Mouse (Mus musculus) spleen, adult 2 months (tissue): ENCODE data around the gene Gpr176. TPM values are rescaled to one million over a fixed set of nuclear protein-coding genes. Genes with fewer than 3 reads are reported as not detected.

ENCODE experiments used
- DNase-seq, 2 experiments: peaks; one replicate each; pipeline versions ENCODE4 v3.0.0 to v3.0.0-alpha.2; 2012 to 2021; ENCODE audit warnings: low spot score in 2 of 2, low read depth in 1 of 2
- H3K27ac ChIP-seq: fragments of 200-500 bp; 2 replicates; pipeline ENCODE4 v1.5.1; 2012; ENCODE audit warnings: low read length, inconsistent platforms; ENCODE audit not compliant: insufficient read depth
- H3K27me3 ChIP-seq: fragments of 200-500 bp; 2 replicates; pipeline ENCODE4 v1.6.1; 2012; ENCODE audit warnings: mild to moderate bottlenecking, moderate library complexity, low read length, inconsistent platforms; ENCODE audit not compliant: control insufficient read depth, insufficient read depth
- H3K36me3 ChIP-seq: fragments of 200-500 bp; 2 replicates; pipeline ENCODE4 v1.6.1; 2012; ENCODE audit warnings: mild to moderate bottlenecking, low read length, inconsistent platforms; ENCODE audit not compliant: control insufficient read depth, insufficient read depth
- H3K4me1 ChIP-seq: fragments of 200-500 bp; 2 replicates; pipeline ENCODE4 v1.6.1; 2011; ENCODE audit warnings: inconsistent platforms; ENCODE audit not compliant: control insufficient read depth, insufficient read depth, insufficient read length
- H3K4me3 ChIP-seq: fragments of 200-500 bp; 2 replicates; pipeline ENCODE4 v1.5.1; 2011; ENCODE audit warnings: mild to moderate bottlenecking, inconsistent platforms; ENCODE audit not compliant: insufficient read depth, insufficient read length; ENCODE audit errors: extremely low read depth
- CTCF ChIP-seq: fragments of 200-500 bp; IDR thresholded peaks from 2 replicates; pipeline ENCODE4 v1.5.1; 2011; ENCODE audit warnings: mild to moderate bottlenecking, inconsistent platforms; ENCODE audit not compliant: insufficient read depth, insufficient read length, insufficient replicate concordance; ENCODE audit errors: extremely low read depth
- POLR2A ChIP-seq: fragments of 200-500 bp; IDR thresholded peaks from 2 replicates; pipeline ENCODE4 v1.6.1; 2011; ENCODE audit warnings: low read depth, low read length, inconsistent platforms
- WGBS: fragments of 180-500 bp; shearing (Covaris S2); methylation state at CpG from one replicate; pipeline ENCODE4 v1.1.7; 2018; 5-methylcytosine and 5-hydroxymethylcytosine counted together
- polyA plus RNA-seq: library from polyadenylated mRNA; depleted of rRNA; stranded (reverse); fragments of >200 nt; gene quantifications from 2 replicates; pipeline ENCODE4 v1.2.3, GENCODE M21; 2012; rRNA removed

Gpr176 gene
- polyA plus RNA-seq, 1 experiment, result 1.3 TPM

- WGBS, result 45% methylated on average over 2 of the region's 2 CpGs
- Histone ChIP-seq H3K36me3 (no peaks in the 10 kb centered on the region), H3K4me3 (no peak overlapping the region), H3K27ac (peak overlapping the region; percentile 56; the same call in 1 of the 2 replicates), H3K27me3 (no peaks in the 10 kb centered on the region), H3K4me1 (no peaks in the 10 kb centered on the region; the same call in 1 of the 2 replicates)
- no peak for TF ChIP-seq CTCF
- no peak for TF ChIP-seq POLR2A
- no peak for DNase-seq
These were observed 125.2 kb downstream of the Gpr176 start for GRCm38 (mm10) chr2:118248016-118248415.

DNA sequence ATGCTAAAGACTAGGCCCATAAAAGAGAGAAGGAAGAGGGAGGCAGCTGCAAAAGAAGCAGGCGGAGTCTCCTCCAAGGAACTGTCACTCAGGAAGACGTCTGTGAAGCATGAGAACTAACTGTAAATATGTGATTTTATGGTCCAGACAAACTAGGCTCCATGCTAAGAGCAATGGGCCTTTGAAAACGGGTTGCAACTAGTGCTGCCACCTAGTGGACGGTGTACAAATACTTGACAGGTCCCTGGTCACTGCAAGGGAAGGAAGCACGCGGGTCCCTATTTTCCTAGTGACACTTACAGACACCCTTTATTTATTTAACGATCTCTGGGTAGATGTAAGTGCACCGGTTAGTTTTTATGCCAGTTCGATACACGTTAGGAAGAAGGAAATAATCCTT is 127.3 kb downstream of the Gpr176 start:
- Histone ChIP-seq H3K36me3 (no peaks in the 10 kb centered on the region), H3K27me3 (no peaks in the 10 kb centered on the region), H3K27ac (no peak overlapping the region), H3K4me3 (no peak overlapping the region), H3K4me1 (no peaks in the 10 kb centered on the region; the same call in 1 of the 2 replicates)
- 10% methylated on average over 10 of the region's 10 CpGs for WGBS
- TF ChIP-seq POLR2A (no peak), CTCF (peak; percentile 57; the same call in 1 of the 2 replicates)
- peak; percentile 46 to 70 for DNase-seq

- Histone ChIP-seq H3K4me1 (no peaks in the 10 kb centered on the region), H3K27ac (no peak overlapping the region), H3K4me3 (no peak overlapping the region), H3K36me3 (no peaks in the 10 kb centered on the region), H3K27me3 (no peaks in the 10 kb centered on the region)
- WGBS, result 89% methylated on average over 7 of the region's 7 CpGs
- DNase-seq, result no peak
- no peak for TF ChIP-seq POLR2A
- no peak for TF ChIP-seq CTCF
These were observed 137.0 kb downstream of the Gpr176 start for GRCm38 (mm10) chr2:118236196-118236595.

- DNase-seq, result no peak
- 89% methylated on average over 3 of the region's 3 CpGs for WGBS
- no peak for TF ChIP-seq POLR2A
- no peak for TF ChIP-seq CTCF
- Histone ChIP-seq H3K27me3 (no peaks in the 10 kb centered on the region), H3K27ac (no peak overlapping the region), H3K4me3 (no peak overlapping the region), H3K4me1 (no peaks in the 10 kb centered on the region), H3K36me3 (no peaks in the 10 kb centered on the region)
These were observed 137.6 kb downstream of the Gpr176 start for GRCm38 (mm10) chr2:118235614-118236013.

- 76% methylated on average over 3 of the region's 3 CpGs for WGBS
- TF ChIP-seq POLR2A (no peak), CTCF (no peak)
- H3K4me1 ChIP-seq, result no peaks in the 10 kb centered on the region
- H3K36me3 ChIP-seq, result no peaks in the 10 kb centered on the region
- no peak overlapping the region for H3K4me3 ChIP-seq
- no peak overlapping the region for H3K27ac ChIP-seq
- DNase-seq, result no peak
- no peaks in the 10 kb centered on the region for H3K27me3 ChIP-seq
These were observed 142.7 kb downstream of the Gpr176 start for GRCm38 (mm10) chr2:118230544-118230943.

DNA sequence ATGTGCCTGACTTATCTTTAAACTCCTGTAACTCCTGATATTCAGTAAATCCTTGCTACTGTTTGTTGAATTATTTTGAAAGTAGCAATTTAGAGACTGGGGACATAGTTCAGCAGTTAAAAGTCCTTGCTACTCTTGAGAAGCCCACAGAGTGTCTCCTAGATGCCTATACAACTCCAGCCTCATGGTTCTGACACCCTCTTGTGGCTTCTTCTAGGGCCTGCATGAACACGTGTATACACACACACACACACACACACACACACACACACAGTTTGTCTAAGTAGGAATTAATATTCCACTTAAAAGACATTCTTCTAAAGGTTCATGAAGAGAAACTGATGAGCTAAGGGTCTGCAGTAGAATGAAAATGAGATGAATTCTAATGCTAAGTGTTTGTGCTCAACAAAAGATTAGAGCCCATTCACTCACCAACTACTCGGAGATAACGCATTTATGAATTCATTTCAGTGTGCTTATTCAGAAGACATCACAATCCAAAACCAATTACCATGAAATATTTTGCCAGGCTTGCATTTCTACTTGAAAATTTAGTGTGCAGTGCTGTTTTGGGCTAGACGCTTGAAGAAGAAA is 144.6 kb downstream of the Gpr176 start:
- no peaks in the 10 kb centered on the region for H3K27me3 ChIP-seq
- H3K36me3 ChIP-seq, result no peaks in the 10 kb centered on the region
- H3K27ac ChIP-seq, result no peak overlapping the region
- no peaks in the 10 kb centered on the region for H3K4me1 ChIP-seq
- no peak overlapping the region for H3K4me3 ChIP-seq
- no peak for TF ChIP-seq POLR2A
- no peak for TF ChIP-seq CTCF
- no peak for DNase-seq
- 88% methylated on average over 4 of the region's 4 CpGs for WGBS

Other genes starting within 250 kb of the Gpr176 start
- gene Fsip1, start 116.5 kb downstream of the Gpr176 start, polyA plus RNA-seq, result 0.06 and 0.13 TPM in 2 replicates
- gene Eif2ak4, start 15.2 kb upstream of the Gpr176 start, polyA plus RNA-seq, result 11.2 and 11.9 TPM in 2 replicates
- gene Srp14, start 106.3 kb upstream of the Gpr176 start, polyA plus RNA-seq, result 29.0 and 32.0 TPM in 2 replicates
- gene Bmf, start 176.3 kb upstream of the Gpr176 start, polyA plus RNA-seq, result 24.8 and 32.4 TPM in 2 replicates
- 5.0 and 5.7 TPM in 2 replicates for gene Bub1b, start 224.8 kb upstream of the Gpr176 start, polyA plus RNA-seq